Mouse (Mus musculus) yolk sac, embryonic 10.5 days (tissue): ENCODE results near the gene Gm45233.

Source experiments
- DNase-seq: peaks from one replicate; pipeline ENCODE4 v3.0.0-alpha.2; 2017; ENCODE audit warnings: low spot score

The Gm45233 gene

GRCm38 (mm10) chr7:43443917-43444293 lies at the start of gene Gm45233, which contains the start of gene Etfb:
TSS of gene Gm45233 (plus strand) at chr7:43444128.
TSS of gene Etfb (plus strand) at chr7:43444083.
- DNase-seq = peak; percentile 98

DNA sequence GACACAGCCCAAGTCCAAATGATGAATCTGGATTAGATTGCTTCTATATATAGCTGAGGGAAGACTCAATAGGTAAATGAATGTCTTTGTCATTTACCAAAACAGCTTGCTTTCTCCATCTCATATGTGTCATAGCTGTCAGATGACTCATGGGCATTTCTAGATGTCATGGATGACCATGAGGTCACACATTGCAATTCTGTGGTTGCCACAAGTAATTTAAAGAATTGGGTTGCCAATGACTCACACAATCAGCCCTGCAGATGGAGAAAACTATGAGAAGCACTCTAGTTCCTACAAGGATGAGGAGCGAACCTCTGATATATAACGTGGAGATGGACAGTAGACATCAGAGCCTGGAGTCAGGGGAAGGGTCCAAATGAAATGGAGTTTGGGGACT lies 44.4 kb upstream of the Gm45233 start:
- DNase-seq = no peak

GRCm38 (mm10) chr7:43402718-43403117 lies 41.2 kb upstream of the Gm45233 start:
- no peak for DNase-seq

DNA sequence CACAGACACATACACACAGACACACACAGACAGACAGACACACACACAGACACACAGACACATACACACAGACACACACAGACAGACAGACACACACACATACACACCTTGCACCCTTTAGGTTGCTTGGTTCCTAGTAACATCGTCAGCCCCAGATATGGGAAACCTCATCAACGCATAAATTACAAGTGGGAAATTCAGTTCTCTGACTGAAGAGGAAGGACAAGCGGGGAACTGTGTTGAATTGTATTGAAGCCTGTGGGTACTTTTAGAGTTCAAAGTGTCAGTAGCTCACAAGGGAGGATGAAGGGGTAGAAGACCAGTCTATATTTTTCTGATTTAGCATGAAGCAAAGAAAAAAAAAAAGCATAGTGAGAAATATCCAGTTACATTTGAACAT lies 36.4 kb upstream of the Gm45233 start:
- no peak for DNase-seq

DNA sequence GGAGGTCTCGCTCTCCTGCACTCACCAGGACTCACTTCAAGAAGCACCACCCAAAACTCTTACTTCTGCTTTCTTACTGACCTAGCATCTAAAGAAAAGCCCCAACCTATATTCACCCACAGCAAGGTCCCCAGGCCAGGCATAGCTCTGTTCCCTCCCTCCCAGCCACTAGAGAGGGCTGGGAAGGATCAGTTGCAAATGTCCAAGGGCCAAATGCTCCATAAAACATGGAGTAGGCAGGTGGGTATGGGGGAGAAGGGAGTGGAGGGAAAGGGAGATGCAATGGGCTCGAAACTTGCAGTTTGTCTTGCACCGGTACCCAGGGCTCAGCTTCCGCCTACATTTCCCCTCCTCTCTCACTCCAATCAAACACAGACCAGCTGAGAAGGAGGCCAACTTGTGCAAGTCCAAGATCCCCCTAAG lies 35.8 kb upstream of the Gm45233 start, which contains the start of gene Siglecg:
Gene Siglecg (plus strand): TSS at position 74 of the 423 bp plus-strand sequence.
- no peak for DNase-seq

DNA sequence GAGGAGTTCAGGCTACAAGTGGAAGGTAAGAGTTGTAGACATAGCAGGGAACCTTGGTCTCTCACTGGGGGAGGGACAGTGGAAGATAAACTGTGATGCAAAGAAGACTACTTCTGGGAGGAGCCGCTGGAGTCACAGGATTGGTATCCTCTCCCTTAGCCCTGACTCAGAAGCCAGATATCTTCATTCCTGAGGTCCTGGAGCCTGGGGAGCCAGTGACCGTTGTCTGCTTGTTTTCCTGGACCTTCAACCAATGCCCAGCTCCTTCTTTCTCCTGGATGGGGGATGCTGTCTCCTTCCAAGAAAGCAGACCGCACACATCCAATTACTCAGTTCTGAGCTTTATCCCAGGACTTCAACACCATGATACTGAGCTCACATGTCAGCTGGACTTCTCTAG lies 34.8 kb upstream of the Gm45233 start:
- no peak for DNase-seq

DNA sequence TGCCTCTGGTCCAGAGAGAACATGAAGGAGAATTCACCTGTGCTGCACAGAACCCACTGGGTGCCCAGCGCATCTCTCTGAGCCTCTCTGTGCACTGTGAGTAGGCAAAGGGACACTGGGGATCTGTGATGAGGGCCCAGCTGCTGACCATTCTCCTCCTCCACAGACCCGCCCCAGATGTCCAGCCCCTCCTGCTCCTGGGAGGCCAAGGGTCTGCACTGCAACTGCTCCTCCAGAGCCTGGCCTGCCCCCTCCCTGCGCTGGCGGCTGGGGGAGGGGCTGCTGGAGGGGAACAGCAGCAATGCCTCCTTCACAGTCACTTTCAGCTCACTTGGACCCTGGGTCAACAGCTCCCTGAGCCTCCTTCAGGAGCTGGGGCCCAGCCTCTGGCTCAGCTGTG lies 32.2 kb upstream of the Gm45233 start:
- DNase-seq = peak; percentile 13

- no peak for DNase-seq
Observed at GRCm38 (mm10) chr7:43417298-43417697, 26.6 kb upstream of the Gm45233 start.

- peak; percentile 72 for DNase-seq
Observed at GRCm38 (mm10) chr7:43422995-43423617, 20.8 kb upstream of the Gm45233 start.

- DNase-seq = no peak
Observed at GRCm38 (mm10) chr7:43423991-43424625, 19.8 kb upstream of the Gm45233 start.

DNA sequence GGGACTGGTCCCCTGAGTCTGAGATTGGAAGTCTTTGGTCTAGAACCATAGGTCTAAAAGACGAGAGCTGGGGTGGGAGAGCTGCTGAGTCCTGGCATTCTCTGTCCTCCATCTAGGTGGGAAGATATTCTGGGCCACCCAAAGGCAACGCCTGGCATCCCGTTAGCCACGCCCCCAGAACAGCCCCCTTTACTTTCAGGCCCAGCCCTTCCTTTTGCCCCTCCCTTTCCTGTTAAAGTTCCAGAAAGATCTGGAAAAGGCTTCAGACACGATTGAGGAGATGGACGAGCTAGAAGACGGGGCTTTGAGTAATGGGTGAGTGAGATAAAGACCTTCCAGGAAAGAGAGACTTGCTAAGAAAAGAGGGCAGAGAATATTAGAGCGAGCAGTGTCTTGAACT lies 16.5 kb upstream of the Gm45233 start, which contains the start of gene Lim2:
Gene Lim2 (plus strand): TSS at position 265 of the 400 bp plus-strand sequence.
- DNase-seq = no peak

DNA sequence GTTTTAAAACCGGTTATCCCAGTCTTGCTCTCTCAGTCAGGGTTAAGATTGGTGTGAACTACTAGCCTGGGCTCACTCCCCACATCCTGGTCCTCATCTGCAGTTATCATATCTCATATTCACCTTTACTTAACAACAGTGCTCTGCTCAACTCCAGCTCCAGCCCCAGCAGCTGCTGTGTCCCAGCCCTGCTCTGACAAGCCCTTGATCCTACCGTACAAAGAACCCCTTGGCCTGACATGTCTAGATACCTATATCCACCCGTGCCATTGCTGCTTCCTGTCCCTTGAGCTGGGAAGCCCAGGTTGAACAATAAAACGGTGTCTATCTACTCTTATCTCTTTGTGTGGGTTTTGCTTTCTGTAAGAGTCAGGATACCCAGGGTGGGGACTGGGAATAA lies 14.4 kb upstream of the Gm45233 start:
- no peak for DNase-seq

DNA sequence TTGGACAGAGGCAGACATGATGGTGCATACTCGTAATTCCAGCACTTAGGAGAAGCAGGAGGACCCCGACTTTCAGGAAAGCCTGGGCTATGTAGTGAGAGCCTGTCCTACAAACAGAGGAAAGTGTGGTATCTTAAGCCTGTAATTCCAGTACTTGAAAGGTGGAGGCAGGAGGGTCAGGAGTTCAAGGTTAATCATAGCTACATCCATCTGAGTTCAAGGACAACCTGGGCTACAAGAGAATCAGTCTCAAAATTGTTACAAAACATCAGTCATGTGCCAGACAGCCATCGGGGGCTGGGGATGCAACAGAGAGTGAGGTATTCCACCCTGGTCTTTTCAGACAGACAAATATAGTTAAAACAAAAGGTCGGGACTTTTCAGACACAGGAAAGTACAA lies 11.0 kb upstream of the Gm45233 start:
- no peak for DNase-seq

DNA sequence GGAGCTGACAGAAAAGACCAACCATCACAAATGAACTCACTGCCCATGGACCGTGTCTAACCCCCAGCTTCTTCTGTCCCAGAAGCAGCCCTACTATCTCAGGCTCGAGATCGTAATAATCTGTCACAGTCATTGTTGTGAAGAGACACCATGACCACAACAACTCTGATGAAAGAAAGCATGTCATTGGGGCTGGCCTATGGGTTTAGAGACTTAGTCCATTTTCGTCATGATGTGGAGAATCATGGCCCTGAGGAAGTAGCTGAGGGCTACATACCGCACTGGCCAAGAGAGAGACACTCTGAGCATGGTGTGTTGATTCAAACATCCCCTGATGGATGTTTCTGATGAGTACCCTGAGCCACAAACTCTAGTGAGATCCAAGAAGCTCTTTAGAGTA lies 9.3 kb upstream of the Gm45233 start:
- no peak for DNase-seq

- no peak for DNase-seq
Observed at GRCm38 (mm10) chr7:43436341-43437255, 7.3 kb upstream of the Gm45233 start, which contains the start of gene Nkg7. TSS of gene Nkg7 (plus strand) at chr7:43437073.

- no peak for DNase-seq
Observed at GRCm38 (mm10) chr7:43438611-43439010, 5.3 kb upstream of the Gm45233 start.

- peak; percentile 50 for DNase-seq
Observed at GRCm38 (mm10) chr7:43440482-43440881, 3.4 kb upstream of the Gm45233 start, which contains the start of gene Cldnd2. TSS of gene Cldnd2 (plus strand) at chr7:43440782.

- no peak for DNase-seq
Observed at GRCm38 (mm10) chr7:43441071-43441470, 2.9 kb upstream of the Gm45233 start.

DNA sequence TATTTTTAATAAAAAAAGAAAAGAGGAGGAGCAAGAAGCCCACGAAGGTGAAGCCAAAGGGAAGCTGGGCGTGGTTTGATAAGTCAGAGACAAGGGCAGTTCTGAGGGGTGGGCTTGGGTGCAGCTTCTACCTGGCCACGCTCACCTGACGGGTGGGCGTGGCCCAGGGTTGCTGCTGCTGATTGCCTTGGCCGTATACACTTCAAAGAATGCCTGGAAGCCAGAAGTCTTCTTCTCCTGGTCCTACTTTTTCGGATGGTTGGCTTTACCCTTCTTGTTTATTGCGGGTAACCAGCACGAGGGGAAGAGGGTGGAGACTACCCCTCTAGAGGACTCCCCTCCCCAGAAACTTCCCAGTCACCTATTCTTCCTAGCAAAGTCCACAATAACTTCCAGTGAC lies 1.2 kb upstream of the Gm45233 start:
- peak; percentile 69 for DNase-seq

GRCm38 (mm10) chr7:43443126-43443916 lies 607 bp upstream of the Gm45233 start:
- peak; percentile 85 for DNase-seq

DNA sequence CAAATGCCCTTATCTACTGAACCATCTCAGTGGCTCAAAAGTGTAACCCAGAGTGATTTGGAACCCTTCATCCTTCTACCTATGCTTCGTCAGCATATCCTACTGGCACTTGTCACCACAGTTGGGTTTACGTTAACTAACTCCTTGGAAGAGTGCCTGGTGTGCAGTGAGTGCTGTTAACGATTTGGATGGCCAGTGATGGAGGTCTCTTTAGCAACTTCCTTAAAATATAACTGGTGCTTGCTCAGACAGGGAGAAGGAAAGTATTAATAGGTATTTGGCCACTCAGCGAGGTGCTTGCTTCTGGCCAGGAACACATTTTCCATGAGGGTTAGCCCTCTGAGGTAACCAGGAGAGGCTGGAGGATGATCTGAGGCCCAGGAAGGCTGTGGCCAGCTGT lies 3.9 kb downstream of the Gm45233 start:
- DNase-seq = no peak

- no peak for DNase-seq
Observed at GRCm38 (mm10) chr7:43448246-43448645, 4.3 kb downstream of the Gm45233 start.
